Mouse (Mus musculus): ENCODE data around the gene Ogg1. TPM values are rescaled to one million over a fixed set of nuclear protein-coding genes. Genes with fewer than 3 reads are reported as not detected.

Gene Ogg1
- 1 to 10 TPM; 6.8 to 7.9 TPM for total RNA-seq (2021)
- long read RNA-seq, partial matches to known transcripts = 0 of 7 reads
- long read RNA-seq, other reads (novel, unspliced or antisense) = 4 of 7 reads

DNA sequence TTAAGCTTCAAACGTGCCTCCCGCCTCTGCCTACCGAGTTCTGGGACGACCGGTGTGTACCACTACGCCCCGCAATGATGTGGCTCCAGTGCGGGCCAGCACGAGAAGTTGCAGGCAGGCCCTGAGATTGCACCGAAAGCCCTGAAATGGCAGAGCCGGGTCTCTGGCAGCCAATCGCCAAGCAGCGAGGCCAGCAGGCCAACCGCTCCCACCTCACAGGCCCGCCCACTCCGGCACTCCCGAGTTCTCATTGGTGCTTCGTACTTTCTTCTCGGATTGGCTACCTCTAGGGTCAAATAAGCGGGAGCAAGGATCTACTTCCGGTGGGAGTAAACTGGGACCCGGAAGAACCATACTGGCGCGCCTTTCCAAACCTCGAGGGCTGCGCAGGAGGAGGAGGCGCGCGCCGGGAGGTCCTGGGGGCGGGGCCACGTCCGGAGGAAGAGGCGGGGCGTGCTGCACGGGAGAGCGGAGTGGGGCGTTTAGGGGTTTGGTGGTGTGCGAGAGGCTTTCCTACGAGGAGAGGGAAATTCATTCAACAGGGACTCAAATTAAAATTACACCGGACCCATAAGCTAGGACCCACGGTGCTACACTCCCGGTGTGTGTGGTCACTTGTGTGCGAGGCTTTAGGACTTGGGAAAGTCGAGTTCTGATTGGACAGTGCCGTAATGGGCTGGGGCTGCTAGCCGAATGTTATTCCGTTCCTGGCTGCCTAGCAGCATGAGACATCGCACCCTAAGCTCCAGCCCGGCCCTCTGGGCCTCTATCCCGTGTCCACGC is at the start of gene Ogg1:
Ogg1 (plus strand) TSS at position 440 of the 783 bp plus-strand sequence.
- peak; percentile 99 for DNase-seq (ENCODE audit: low spot score in 2 of 2)

DNA sequence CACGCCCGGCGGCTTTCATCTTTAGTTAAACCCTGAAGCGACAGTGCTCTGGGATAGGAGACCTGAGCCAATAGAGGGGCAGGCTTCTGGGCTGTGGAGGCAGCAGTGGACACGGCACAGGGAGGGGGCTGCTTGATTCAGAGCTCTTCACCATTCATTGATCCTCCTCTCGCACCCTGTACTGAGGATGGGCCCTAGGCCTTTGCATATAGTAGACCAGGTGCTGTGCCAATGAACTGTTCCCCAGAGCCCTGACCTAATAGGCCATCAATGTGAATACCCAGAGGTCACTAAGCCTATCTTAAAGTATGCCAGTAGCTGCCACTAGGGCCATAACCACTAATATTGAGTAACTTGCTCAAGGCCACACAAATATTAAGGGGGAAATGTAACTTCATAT is 45.1 kb upstream of the Ogg1 start:
- DNase-seq (ENCODE audit: low spot score in 2 of 2) = no peak

DNA sequence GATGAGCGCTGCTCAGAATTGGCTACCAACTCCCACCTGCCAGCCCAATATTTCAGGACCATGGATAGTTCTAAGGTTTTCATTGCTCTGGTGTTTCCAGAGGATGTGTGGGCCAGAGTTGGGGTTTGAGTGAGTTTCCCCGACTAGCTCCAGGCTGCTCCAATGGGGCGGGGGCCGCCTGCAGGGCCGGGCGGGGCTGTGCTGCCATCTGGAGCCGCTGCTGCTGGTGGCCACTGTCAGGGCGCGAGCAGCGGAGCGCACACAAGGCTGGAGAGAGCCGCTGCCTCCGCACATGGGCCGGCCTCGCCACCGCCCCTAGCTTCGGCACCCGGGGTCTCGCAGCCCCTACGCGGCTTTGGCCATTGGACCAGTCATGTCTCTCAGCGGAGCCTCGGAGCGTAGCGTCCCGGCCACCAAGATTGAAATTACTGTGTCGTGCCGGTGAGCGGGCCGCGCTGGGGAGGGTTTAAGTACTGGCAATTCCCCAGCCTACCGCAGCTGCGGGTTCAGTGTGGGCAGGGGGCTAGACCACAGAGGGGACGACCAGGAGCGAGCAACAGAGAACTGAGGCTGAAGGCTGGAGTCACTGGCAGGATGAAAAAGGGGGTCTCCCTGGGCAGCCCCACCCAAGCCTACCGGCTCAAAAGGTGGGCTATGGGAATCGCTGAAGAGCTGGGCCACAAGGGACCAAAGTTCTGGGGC is 44.5 kb upstream of the Ogg1 start, which contains the start of gene Cpne9:
Cpne9 (plus strand) TSS at position 207 of the 702 bp plus-strand sequence.
- peak in 1 of 2 experiments; percentile 35 for DNase-seq (ENCODE audit: low spot score in 2 of 2)

DNA sequence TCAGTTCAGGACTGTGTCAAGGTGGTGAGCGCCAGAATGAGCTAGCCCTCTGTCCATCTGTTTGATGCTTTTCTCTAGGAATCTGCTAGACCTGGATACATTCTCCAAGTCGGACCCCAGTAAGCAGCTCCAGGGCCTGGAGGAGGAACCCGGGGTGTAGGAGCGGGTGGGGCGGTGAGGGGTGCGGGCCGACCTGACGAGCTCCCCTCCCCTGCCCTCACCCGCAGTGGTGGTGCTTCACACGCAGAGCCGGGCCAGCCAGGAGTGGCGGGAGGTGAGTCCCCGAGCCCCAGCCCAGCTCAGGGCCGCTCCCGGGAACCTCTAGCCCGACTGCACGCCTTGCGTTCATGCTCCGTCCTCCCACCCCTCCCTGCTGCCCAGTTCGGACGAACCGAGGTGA is 43.8 kb upstream of the Ogg1 start:
- no peak for DNase-seq (ENCODE audit: low spot score in 2 of 2)

DNA sequence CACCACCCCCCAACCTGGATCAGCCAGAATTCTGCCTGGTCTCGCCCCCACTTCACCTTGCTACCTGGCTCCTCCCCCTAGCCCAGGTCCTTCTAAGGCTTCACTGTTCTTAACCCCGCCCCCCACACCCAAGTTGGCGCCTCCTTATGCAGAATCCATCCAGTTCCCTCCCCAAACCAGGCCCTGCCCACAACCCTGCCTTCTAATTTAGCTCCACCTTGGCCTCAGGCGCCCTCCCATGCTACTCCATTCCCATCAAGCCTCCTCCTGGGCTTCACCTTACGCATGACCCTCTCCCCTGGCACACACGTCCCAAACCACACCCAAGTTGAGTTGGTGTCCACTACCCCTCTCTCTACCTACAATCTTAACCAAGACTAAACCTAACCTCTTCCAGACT is 43.3 kb upstream of the Ogg1 start:
- no peak for DNase-seq (ENCODE audit: low spot score in 2 of 2)

DNA sequence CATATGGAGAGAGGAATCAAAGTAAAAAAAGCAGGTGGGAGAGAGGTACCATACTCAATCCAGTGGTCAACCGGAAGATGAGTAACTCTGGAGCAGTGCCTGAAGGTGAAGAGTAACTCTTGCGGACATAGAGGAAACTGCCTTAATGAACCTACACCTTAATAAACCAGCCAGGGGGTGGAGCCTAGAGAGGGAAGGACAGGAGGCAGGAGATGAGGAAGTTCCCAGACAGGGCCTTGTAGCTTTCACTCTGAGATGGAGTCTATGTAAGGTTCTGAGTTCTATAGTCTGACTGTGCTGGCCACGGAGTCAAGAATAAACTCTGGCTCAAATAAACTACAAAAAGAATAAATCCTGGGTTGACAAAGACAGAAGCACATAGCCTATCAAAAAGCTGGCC is 41.8 kb upstream of the Ogg1 start:
- no peak for DNase-seq (ENCODE audit: low spot score in 2 of 2)

DNA sequence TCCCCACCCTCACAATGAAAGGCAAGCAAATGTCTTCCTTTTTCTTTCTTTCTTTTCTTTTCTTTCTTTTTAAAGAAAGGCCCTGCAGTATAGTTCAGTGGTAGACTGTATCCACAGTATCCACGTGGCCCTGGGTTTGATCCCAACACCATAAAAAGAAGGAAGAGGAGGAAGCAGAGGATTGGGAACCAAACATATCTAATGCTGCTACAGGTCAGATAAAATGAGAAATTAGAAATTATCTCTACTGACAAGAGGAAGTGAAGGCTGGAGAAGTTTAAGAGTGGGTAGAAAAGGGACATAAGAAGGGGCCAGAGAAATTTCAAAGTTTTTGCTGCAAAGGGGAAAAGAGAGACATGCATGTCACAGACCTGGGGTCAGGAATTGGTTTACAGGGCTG is 40.5 kb upstream of the Ogg1 start:
- DNase-seq (ENCODE audit: low spot score in 2 of 2) = no peak

DNA sequence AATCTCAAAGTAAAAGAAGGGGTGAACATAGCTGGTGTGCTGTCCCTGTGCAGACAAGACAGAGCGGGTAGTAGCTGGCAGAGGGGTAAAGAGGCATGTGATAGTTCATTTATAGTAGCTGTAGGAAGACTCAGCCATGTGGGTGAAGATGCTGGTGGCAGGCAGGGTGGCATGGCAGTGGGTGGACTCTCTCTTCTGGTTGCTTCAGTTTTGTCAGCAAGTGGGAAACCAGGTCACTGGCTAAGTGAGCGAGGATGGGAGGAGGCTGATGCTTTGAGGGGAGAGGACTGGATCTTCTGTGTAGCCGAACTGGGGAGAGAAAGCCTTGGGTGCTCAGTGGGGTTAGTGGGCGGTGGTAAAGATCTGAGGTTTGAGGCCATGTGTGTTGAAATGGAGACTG is 39.5 kb upstream of the Ogg1 start:
- no peak for DNase-seq (ENCODE audit: low spot score in 2 of 2)

DNA sequence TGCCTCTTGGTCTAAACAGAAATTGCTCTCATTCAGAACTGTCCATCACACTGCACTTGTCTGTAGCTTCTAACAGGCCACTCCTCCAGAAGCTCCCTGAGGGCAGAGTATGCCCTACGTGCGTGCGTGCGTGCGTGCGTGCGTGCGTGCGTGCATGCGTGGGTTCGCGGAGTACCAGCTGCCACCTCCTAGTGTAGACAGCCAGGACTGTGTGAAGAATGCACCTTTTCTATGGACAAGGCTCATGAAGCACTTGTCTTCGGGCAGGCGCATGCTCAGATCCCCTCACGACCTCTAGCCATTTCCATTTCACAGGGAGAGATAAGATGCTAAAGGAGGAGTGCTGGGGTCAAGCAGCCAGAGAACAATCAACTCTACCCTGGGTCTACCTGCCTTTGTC is 37.4 kb upstream of the Ogg1 start:
- no peak for DNase-seq (ENCODE audit: low spot score in 2 of 2)

DNA sequence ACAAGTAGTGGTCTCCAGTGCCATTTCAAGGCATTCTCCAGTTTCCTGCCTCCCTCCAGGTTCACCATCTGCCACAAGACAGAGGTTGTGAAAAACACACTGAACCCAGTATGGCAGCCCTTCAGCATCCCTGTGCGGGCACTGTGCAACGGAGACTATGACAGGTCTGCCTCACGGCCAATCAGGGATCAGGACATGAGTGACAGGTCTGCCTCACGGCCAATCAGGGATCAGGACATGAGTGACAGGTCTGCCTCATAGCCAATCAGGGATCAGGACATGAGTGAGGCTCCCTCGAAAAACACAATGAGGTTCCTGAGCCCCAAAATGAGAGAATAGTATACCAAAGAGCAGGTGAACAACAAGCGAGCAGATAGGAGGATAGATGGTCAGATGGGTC is 36.4 kb upstream of the Ogg1 start:
- no peak for DNase-seq (ENCODE audit: low spot score in 2 of 2)

DNA sequence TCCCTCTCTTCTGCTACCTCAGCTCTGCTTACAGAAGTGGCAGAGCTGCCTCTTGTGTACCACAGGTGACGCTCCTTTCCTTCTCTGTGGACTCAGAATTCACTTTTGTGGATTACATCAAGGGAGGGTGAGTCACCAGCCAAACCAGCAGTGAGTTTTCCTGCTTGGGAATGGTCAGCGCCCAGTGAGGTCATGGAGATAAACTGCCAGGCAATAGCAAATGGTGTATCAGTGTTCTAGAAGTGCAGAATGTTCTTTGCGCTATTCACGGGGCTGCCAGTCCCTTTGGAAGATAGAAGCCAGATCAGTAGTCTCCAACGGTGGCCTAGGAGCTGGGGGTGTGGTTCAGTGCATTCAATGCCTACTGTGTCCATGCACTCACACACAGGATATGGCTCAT is 33.8 kb upstream of the Ogg1 start:
- DNase-seq (ENCODE audit: low spot score in 2 of 2) = no peak

DNA sequence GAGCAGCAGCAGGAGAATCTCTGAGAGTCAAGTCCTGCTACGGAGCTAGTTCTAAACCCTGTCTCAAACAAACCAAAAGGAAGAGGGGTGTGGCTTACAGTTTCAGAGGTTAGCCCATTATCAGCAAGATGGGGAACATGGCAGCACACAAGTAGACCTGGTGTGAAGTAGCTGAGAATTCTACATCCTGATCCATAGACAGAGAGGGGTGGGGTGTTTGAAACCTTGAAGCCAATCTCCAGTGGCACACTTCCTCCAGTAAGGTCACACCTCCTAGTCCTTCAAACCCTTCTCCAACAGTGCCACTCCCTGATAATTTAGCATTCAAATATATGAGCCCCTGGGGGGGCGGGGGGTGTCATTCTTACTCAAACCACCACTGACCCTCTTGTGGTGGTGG is 30.7 kb upstream of the Ogg1 start:
- DNase-seq (ENCODE audit: low spot score in 2 of 2) = no peak

DNA sequence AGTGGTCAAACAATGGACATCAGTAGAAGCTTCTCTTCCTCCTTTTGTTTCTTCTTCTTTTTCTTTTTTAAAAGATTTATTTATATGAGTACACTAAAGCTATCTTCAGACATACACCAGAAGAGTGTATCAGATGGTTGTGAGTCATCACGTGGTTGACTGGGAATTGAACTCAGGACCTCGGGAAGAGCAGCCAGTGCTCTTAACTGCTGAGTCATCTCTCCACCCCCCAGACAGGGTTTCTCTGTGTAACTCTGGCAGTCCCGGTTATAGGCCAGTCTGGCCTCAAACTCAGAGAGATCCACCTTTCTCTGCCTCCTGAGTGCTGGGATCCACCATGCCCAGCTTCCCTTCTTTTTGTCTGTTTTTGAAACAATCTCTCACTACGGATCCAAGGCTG is 30.1 kb upstream of the Ogg1 start:
- DNase-seq (ENCODE audit: low spot score in 2 of 2) = no peak

DNA sequence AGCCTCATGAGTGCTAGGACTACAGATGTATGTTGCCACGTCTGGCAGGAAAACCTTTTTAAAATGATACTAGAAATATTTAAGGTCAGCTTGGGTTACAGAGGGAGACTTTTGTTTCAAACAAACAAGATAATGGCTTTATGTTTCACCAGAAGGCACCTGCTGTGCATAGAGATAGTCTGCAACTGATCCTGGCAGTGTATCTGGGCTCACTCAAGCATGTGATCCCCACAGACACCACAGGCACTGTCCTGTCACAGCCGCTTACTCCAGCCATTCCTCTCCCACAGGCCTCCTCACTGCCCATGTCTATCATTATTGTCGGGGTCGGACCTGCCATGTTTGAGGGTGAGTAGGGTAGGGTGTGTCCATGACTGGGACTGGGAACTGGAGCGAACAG is 25.4 kb upstream of the Ogg1 start:
- DNase-seq (ENCODE audit: low spot score in 2 of 2) = no peak

DNA sequence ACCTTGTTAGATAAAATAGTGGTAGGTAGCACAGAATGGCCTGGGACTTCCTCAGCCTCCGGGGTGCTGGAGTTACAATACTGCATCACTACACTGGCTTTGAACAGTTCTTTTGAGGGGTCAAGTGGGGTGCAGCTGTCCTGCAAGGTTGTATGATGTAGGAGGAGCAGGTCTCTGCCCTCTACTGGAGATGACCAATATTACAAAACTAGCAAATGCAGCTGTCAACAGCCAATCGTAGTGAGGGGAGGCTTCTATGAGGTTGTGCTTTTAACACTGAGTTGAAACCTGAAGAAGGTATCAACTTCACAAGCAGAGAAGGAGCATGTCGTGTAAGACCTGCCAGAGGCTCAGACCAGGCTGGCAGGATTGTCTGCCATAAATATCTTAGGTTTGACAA is 24.5 kb upstream of the Ogg1 start:
- DNase-seq (ENCODE audit: low spot score in 2 of 2) = no peak

DNA sequence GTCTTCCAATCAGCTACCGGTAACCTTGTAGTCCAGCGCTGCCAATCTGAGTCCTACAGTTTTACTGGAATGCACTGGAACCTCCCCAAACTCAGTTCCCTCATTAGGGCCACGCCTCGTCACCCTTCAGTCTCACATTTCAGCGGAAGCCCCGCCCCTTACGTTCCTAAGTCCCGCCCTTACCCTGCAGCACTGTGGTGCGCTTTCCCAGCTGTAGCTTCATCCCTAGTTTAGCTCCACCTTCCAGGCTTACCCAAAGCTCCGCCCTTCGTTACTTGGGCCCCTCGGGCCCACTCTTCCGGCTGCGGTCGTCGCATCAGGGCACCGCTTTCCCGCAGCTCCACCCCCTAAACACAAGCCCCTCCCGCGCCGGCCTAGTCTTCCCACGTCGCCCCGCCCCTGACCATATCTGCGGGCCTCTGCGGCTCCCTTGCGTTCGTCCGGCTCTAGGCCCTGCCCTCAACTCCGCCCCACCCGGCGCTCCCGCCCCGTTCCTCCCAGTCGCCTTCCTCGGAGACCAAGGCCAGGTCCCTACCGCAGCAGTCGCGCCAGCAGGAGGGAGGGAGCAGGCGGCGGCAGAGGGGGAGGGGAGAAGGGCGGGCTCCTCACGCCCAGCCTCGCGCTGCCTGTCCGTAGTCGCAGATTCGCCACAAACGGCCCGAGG is 20.3 kb upstream of the Ogg1 start:
- DNase-seq (ENCODE audit: low spot score in 2 of 2) = peak; percentile 99 to 100

DNA sequence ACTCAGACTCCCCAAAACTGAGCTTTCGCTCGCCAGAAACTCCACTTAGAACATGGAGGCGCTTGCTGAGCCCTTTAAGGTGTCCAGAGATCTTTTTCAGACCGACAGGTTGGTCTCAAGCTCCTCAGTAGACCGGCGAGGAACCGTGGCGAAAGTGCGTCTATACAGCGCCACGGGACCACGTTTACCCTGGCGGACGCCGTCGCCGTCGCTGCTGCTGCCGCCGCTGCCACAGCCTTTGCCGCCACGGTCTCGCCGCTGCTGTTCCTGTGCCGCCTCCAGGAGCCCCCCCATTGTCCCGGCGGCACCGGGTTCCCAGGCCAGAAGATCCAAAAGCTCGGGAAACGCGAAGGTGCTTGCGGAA is 19.8 kb upstream of the Ogg1 start, which contains the start of gene Brpf1:
Brpf1 (plus strand) TSS at position 152 of the 364 bp plus-strand sequence.
- DNase-seq (ENCODE audit: low spot score in 2 of 2) = no peak

DNA sequence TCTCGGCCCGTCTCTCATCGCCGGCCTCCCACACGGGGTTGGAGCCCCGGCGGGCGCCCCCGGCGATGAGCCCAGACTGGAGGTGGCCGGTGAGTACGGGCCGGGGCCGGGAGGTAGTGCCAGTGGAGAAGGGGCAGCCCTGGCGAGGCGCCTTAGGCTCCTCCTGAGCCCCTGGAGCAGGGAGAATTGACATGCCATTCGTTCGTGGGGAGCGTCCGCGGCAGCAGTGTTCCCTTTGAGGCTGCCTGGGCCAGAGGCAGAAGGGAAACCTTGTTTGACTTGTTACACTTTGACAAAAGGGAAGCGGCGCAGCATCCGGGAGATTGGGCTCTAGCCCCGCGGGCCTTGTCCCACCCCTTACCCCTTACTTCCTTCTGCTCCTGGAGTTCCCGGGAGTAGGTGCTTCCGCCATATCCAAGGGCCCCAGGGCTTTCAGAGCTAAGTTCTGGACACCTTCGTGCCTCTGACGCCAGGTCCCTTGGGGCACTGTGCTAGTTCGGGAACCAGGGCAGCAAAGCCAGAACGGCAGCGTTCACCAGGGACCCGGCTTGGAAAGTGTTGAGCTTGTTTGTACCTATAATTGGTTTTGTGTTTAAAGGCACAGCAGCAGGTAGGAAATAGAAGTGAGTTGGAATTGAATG is 19.2 kb upstream of the Ogg1 start:
- peak in 1 of 2 experiments; percentile 52 for DNase-seq (ENCODE audit: low spot score in 2 of 2)

DNA sequence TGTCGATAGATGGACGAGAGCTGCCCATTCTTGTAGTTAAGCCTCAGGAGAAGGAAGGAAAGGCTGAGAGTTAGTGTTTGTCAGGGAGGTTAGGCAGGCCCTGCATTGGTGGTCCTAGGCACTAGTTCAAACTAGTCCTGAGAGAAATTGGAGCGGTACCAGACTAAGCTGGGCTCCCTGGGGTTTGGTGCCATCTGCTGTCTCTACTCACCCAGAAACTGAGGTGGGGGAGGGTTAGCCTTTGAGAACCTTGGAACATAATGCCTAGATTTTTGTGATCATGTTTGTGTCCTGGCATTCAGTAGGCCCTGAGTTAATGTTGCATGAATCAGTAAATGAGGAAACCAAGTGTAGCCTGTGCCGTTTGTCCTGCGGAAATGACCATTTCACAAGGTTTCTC is 18.6 kb upstream of the Ogg1 start:
- DNase-seq (ENCODE audit: low spot score in 2 of 2) = peak in 1 of 2 experiments; percentile 75

DNA sequence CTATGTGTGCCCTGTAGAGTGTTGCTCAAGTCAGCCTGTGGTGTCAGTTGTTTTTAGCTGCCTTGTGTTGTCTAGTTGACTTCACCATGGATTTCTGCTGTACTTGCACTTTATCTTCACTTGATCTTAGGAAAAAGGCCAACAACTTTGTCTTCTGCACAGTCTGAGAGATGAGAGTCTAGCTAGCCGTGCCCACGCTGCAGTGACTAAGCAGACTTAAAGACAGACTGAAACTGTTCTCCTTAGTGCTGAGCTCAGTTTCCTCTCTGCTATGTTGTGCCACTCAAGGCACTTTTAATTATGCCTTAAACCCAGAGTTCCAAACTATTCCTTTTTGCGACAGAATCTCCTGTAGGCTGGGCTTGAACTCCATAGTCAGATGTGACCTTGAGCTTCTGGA is 10.8 kb upstream of the Ogg1 start:
- DNase-seq (ENCODE audit: low spot score in 2 of 2) = no peak

DNA sequence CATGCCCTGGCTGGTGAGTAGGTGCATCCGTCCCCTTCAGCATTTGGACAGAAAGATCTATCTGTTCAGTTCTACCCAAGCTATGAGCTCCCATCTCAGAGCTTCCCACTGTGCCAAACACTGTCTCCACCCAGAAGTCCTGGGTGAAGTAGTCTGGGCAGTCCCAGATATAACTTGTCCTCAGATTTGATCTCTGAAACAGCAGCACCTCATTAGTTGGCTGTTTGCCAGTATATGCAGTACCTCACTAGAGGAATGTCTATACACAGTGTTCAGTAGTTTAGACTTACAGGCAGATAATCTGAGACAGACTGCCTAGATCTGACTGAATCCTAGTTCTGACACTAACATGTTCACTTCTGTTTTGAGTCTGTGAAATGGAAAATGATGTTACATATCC is 2.6 kb downstream of the Ogg1 start:
- no peak for DNase-seq (ENCODE audit: low spot score in 2 of 2)

DNA sequence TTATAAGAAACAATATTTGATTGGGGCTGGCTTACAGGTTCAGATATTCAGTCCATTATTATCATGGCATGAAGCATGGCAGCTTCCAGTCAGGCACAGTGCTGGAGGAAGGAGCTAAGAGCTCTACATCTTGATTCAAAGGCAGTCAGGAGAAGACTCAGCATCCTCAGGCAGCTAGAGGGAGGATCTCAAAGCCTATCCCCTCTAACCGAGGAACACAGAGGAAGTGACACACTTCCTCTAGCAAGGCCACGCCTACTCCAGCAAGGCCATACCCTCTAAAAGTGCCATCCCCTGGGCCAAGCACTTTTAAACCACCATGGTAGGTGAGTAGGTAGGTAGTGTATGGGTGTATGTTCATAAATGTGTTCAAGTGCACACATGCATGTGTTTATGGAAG is 3.8 kb downstream of the Ogg1 start:
- DNase-seq (ENCODE audit: low spot score in 2 of 2) = no peak

All from layer of hippocampus, adult 18-20 months (tissue).